Mouse (Mus musculus) skeletal muscle tissue, adult 2 months (tissue): Measurements from ENCODE around the gene Nptx2.

Experiments used
- DNase-seq: peaks from one replicate; pipeline ENCODE4 v3.0.0-alpha.2; 2012; ENCODE audit warnings: low read depth, low spot score

Nptx2 gene

DNA sequence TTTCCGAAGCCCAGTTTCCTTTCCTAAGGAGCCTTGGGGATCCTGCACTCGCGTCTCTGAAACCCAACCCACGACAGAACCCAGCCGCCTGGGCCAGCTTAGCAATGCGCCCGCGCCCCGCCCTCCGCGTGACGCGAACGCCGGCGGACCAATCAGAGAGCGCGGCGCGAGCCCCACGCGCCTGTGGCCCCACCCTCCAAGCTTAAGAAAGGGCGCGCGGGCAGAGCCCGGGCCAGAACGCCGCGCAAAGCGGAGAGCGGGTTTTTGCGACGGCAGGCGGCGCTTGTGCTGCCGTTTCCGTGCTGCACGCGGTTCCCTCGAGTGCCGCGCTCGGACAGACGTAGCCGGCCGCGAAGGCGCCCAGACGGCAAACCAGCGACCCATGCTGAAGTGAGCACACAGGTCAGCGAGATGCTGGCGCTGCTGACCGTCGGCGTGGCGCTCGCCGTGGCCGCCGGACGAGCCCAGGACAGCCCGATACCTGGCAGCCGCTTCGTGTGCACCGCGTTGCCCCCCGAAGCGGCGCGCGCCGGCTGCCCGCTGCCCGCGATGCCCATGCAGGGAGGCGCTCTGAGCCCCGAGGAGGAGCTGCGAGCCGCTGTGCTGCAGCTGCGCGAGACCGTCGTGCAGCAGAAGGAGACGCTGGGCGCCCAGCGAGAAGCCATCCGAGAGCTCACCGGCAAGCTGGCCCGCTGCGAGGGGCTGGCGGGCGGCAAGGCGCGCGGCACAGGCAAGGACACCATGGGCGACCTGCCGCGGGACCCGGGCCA lies at the start of gene Nptx2:
Gene Nptx2 (plus strand): TSS at position 250 of the 770 bp plus-strand sequence.
- DNase-seq, result peak; percentile 16

DNA sequence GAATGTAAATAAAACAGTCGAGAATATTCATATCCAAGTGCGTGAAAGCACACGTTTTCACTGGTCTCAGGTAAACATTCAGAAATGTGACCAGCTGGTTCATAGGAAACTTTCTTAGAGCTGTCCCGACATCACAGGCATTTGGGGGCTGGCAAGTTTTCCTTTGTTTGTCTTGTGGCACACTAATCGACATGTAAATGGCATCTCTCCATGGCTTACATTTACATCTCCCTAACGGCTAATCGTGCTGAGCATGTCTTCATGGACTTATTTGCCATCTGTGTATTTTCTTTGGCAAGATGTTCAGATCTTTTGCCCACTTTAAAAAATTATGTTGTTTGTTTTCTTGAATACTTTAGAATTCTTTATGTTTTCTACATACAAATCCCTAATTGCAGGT lies 49.2 kb upstream of the Nptx2 start:
- no peak for DNase-seq

DNA sequence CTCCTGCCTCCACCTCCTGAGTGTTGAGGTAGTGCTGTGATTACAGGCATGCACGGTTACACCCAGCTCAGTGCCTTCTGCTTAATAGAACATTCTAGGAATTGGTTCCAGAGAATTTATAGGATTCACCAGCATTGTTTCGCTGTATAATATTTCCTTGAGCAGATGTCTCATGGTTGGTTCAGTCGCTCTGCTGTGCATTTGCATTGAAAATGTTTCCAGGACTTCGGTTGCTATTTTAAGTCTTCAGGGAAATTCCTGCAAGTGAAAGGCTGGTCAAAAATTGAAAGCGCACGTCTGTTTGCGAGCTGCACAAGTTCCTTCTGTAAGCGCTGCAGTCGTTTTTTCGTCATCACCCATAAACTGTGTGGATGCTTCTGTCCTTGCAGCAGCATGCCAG lies 41.5 kb upstream of the Nptx2 start:
- DNase-seq, result no peak

DNA sequence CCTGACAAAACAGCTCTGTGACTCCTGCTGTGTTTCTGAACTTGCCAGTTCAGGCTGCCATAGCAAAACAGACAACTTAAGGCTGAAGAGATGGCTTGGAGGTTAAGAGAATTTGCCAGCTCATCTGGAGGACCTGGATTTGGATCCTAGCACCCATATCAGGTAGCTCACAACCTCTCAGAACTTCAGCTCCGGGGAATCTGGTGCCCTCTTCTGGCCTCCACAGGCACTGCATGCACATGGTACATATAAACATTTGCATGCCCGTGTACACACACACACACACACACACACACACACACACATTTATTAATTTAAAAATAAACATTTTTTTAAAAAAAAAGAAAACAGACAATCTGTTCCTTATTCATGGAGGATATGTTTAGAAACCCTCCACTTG lies 40.0 kb upstream of the Nptx2 start:
- no peak for DNase-seq

DNA sequence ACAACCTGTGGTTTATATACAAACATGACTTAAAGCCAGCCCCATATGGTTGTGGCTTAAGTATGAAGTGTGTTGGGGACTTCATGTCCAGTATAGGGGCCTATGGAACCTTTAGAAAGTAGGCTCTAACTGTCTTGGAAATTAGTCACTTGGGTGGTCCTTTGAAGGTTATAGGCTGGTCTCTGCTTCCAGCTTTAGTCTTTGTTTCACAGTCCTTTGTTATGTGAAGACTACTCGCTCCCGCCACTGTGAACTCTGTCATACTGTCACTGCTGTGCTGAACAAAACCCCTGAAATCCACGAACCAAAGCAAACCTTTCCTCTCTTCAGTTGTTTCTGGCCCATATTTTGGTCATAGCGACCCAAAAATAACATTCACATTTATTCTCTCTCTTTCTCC lies 39.5 kb upstream of the Nptx2 start:
- no peak for DNase-seq

DNA sequence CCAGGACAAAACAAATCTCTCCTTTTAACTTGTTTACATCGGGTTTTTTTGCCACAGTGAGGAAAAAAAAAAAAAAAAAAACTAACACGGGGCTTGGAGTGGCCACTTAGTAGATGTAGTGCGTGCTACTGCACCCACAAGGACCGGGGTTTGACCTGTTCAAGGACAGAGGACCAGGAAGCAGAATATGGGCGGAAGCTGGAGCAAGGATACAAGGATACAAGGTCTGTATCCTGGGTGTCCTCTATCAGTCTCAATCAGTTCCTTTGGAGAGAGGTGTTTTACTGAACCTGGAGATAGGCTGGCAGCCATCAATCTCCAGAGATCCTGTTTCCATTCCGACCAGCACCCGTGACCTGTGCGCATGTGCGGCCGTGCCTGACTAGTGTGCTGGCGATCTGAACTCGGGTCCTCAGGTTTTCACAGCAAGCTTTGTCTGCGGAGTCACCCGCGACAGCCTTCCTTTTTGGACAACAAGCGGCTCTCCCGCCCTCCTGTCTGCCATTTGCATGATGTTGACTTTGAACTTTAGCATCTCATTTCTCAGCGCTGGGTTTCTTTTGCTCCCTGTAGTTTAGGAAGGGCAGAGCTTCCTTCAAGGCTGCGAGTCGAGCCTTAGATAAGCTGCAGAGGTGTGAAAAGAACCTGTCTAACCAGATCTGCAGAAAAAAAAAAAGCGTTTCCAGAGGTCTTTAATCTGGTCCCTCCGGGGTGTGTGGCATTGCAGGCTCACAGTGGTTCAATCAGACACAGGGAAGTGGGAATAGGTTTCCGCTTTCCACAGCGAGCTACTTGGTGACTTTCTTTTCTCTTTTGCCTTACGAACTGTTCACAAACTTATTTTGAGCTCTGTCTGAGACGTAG lies 38.8 kb upstream of the Nptx2 start:
- DNase-seq, result no peak

DNA sequence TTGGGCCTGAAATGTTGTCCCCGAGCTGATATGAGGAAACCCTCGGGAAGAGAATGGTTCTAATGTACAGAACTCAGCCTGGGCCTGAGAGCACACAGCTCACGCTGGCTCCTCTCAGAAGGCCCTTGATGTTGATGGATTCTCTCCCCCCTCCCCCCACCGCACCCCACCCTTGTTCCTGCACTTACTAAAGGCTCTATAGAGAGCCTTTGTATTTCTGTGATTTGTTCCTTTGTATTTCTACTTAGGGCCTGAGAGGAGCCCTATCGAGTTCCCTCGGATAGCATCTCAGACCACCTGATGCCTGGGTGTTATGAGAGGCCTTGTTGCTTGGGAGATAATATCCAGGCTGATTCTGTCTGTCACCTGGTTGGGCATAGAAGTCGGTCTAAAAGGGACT lies 36.3 kb upstream of the Nptx2 start:
- DNase-seq, result no peak

DNA sequence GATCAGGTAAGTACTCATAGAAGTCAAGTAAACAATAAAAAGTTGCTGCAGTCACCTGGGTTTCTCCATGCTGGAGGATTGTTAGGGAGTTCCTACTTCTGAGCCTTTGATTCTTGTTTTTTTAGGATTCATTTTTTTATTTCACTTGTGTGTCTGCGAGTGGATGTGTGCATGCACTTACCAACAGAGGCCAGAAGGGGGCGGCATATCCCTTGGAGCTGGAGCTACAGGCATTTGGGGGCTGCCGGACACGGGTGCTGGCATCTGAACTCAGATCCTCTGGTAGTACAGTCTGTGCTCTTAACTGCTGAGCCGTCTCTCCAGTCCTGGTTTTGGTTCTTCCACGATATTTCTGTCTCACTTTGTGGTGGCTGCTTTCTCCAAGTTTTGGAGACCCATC lies 31.0 kb upstream of the Nptx2 start:
- DNase-seq, result no peak

DNA sequence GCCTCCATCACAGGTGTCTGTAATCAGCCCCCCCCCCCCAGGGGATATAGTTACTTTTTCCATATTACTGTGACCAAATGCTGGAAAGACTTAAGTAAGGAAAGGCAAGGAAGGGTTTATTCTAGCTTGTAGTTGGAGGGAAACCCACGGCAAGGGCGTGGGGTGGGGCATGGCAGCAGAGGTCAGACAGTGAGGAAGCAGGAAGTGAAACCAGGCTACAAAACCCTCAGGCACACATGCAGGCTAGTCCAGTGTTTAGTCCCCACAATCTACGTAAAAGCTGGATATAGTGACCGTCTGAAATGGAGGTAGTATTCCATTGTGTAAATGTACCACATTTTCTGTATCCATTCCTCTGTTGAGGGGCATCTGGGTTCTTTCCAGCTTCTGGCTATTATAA lies 30.5 kb upstream of the Nptx2 start:
- no peak for DNase-seq

DNA sequence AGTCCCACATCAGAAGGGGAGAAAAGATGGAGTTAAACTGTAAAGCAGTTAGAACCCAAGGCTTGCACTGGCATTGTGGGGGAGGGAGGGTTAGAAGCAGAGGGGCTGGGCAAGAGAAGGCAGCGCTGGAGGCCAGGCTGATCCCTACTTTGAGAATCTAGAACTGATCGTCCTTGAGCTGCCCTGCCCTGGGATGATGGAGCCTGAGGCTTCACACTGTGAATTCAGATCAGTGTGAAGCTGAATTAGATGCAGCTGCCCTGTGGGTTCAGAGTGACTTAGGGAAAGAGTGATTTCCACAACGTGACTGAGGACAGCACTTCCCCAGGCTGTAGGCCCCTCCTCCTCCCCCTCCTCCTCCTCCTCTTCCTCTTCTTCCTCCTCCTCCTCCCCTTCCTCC lies 25.6 kb upstream of the Nptx2 start:
- no peak for DNase-seq

DNA sequence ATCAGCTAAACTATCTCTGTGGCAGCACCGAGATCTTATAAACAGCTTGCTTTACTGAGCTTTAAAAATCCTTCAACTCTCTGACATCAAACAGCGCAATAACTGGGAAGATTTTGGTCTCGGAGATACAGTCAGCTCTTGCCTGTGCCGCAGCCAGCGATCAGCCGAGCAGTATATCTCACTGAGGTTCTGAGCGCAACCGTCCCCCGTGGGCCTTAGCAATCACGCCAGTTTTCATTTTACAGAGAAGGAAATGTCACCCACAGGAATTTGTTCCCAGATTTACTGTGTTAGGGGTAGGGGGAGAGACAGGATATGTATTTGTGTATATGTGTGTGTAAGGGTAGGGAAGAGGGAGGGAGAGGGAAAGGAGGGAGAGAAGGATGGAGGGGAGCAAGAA lies 20.9 kb upstream of the Nptx2 start:
- DNase-seq, result no peak

DNA sequence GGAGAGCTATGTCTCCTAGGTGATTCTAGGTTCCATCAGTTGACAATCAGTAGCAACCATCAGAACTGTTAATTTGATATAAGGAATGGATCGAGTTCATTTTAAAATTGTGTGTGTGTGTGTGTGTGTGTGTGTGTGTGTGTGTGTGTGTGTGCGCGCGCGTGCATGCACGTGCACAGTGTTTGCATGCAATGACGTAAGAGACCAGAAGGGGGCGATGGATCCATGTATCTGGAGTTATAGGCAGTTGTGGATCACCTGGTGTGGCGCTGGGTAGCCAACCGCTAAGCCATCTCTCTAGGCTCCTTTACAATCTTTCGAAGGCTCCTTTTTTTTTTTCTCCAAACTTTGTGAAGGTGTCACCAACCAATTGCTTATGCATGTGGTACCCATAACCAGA lies 16.6 kb upstream of the Nptx2 start:
- no peak for DNase-seq

DNA sequence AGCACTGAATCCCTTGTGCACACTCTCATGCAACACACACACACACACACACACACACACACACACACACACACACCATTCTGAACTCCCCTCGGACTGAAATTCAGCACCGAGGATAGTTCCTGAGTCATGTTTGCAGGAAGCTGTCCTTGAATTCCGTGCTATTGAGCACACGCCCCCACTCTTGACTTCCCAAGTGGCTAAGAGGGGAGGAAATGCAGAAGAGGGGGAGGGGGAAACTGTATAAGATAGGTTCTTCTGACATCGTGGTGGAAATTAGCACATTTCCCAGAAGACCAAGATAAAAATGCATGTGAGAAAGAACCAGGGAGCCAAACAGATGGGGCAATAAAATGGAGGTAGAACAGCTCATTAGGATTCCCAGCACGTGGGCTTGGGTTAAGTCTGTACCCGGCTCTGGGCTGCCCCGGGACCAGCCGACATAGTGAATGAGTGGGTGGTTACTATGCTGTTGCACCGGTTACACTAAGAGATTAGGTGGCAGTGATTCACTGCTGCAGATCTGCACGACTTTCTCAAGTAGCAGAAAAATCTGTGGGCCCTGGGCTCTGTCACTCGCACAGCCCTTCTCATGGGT lies 2.9 kb upstream of the Nptx2 start:
- no peak for DNase-seq

DNA sequence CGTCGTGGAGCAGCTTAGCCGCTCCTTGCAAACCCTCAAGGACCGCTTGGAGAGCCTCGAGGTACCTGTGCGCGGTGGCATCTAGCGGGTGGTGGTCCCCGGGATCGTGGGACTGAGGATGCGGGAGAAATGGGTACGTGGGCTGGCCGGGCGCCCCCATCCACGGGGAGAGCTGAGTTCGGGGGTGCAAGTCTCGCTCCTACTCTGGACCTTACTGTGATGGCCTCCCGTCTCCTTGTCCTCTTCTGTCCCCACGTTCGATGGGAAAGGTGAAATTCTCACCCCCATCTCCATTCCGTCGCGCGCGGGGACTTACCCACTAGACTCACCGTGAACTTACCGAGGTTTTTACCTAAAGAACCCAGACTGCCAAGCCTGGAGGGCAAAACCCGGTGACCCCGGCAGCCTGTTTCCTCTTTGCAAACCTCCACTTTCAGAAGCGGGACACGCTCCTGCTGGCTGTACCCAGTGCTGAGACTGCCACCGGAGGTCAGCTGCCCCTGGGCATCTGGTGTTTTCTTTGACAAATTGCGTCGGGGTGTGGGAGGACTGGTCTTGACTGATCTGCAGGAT lies 807 bp downstream of the Nptx2 start:
- no peak for DNase-seq

DNA sequence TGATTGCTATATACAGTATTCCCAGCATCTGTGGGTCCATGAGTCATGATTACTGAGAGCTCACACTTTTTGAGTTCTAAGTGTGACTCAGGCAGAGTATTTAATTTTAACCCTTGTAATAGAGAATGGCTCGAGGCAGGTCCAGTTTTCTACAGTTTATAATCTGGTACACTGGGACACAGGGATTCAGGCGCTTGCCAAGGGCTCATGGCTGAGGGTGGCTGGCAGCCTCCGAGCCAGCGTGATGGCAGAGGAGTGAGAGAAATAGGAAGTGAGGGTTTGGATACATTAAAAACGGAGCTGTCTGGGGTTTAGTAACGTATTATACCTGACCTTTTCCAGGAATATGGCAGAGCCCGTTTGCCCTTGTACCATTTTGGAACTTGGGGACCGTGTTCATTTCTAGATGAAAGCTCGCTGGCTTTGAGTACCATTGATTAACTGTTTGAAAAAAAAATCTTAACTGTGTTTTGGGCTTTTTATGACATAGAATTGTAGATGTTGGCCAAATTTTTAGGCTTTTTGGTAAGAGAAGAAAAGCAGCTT lies 1.7 kb downstream of the Nptx2 start:
- DNase-seq, result no peak

DNA sequence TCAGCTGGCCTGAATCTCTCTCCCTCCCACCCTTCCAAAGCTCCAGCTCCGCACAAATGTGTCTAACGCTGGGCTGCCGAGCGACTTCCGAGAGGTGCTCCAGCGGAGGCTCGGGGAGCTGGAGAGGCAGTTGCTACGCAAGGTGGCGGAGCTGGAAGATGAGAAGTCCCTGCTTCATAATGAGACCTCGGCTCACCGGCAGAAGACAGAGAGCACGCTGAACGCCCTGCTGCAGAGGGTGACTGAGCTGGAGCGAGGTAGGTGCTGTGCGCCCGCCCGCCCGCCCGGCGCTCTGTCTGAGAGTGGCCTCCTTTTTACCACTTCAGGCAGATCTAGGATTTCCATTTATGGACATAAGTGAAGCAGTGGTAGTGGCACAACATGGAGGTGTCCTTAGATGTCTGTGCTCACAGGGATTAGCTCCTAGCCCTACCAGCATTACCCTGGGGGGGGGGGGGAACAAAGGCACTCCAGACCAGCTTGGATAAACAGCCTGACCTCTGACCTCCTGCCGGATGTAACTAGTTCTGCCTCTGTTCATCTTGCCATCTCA lies 2.5 kb downstream of the Nptx2 start:
- DNase-seq, result no peak

DNA sequence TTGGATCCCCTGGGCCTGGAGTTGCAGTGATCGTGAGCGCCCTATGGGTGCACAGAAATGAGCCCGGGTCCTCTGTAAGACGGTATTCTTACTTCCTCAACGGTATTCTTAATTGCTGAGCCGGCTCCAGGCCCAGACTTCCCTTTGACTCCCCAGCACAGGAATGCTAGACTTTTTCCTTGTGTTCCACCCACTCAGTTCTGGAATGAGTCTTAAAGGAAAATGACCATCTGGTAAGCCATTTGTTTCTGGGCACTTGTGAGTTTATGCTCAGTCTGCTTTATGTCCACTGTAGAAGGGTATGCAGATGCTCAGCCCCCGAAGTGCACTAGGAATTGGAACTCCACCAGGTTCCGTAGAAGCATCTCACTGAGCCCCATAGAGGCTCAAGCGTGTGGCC lies 4.3 kb downstream of the Nptx2 start:
- no peak for DNase-seq

DNA sequence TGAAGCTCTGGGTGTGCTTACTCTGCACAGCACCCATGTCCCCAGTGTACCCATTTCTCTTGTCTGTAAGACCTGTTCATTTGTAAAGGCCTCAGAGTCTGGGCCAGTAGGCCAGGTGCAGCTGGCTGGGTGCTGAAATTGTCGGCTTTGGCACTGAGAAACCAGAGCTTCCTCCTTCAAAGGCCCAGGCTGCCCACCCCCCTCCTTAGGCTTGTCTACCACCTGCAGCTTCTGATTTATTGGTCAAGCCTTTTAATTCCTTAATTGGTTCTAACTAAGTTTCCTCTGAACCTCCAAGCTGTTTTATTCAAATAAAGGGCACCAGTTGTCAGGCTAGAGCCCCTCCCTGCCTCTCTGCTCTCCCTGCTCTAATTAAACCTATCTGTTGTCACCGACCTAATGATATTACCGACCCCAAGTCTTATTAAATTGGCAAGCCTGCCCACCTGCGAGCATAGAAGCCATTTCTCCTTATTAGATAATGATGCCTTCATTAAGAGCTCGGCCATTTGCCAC lies 5.0 kb downstream of the Nptx2 start:
- DNase-seq, result no peak

DNA sequence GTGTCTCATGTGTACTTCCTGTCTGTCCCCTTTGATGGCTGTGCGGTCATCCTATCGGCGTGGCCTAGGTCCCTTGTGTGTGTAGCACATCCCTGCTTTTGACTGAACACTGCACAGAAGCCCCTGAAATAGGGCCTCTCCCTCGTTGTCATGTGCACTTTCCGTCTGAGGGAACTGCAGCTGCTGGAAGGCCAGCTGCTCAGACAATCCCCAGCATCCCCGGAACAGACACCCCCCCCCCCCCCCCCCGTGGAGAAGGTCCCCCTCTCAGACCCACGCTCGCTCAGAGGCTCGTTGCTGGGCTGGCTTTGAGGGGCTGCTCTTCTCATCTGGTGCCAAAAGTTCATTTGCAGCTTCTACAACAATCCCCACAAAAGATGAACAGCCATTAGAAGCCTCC lies 11.0 kb downstream of the Nptx2 start:
- no peak for DNase-seq

DNA sequence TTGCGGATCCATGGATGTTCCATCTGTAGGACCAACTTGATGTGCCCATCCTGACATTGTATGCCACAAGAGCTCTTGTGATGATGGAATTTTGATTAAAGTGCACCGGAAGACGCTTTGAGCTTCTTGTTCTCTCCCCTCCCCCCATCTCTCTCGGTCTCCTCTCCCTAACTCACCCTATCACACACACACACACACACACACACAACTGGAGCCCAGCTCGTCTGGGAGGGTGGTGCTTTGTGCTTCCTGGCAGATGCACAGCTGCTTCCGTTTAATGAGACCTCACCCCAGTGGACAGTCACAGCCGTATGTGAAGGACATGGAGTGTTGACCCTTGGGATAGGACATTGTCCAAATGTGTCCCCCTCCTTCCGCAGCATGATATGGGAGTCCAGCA lies 11.7 kb downstream of the Nptx2 start:
- DNase-seq, result no peak

DNA sequence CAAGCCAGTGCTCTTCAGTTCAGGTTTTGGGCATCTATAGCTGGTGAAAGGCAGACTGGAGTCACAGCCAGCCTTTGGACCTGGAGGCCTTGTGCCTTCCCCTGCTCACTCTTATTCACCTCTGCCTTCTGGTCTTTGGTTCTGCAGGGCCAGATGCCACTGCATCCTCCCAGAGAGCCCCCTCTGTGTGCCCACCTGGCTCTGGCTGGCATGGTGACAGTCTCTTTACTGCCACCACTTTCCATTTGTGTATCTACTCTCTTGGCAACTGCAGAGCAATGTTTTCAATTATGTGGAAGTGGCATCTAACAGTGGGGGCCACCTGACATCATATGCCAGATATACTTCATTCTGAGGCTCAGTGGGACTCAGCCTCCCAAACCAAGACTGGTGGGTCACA lies 12.8 kb downstream of the Nptx2 start:
- no peak for DNase-seq

DNA sequence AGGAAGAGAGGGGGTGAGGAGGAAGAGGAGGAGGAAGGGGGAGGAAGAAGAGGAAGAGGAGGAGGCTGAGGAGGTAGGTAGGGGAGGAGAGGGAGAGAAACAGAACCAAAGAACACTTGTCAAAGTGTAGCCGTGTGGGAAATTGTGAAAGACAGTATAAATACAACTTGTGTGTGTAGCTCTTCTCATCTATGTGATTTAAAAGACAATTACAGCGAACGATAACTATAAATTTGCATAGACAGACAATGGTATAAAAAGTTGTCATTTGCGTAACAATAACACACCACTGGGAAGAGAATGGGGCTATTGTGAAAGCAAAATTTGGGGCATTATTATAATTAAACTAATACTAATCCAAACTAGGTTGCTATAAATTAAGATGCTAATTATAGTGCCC lies 20.0 kb downstream of the Nptx2 start:
- DNase-seq, result no peak
